Mouse (Mus musculus): ENCODE measurements around the gene Medag. TPM values are rescaled to one million over a fixed set of nuclear protein-coding genes. Genes with fewer than 3 reads are reported as not detected.

Medag gene
- polyA plus RNA-seq, 1 experiment, result 0.61 TPM

DNA sequence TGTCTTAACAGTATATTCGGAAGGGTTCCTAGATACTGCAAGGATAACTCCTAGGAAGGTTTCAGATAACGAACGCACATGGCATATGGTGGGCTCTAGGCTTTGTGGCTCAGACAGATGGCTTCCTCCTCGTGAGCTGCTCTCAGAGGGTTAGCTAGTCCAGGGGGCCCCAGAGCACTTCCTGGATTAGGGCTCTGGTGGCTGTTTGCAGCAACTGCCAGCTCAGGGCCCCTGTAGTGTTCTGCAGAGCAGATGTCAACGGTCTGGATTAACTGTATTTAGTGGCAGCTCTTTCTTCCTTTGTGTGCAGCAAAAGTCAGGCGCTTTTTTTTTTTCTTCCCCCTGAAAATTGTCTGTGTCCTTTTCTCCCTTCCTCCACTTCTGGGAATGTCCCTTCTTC, 16.8 kb downstream of the Medag start:
- H3K4me3 ChIP-seq, result no peak overlapping the region
- H3K4me2 ChIP-seq (ENCODE audit: low read depth), result no peak overlapping the region
- no peaks in the 10 kb centered on the region for H3K79me2 ChIP-seq (ENCODE audit: control insufficient read depth, insufficient read depth)
- H3K36me3 ChIP-seq (ENCODE audit: control insufficient read depth, insufficient read depth), result no peaks in the 10 kb centered on the region
- TF ChIP-seq CEBPB (IDR thresholded peaks at IDR 0.05; ENCODE audit: insufficient read depth, poor library complexity, severe bottlenecking) (no peak), SRF (IDR thresholded peaks at IDR 0.05; ENCODE audit: control insufficient read depth, insufficient read length, low read depth) (no peak), REST (IDR thresholded peaks at IDR 0.05; ENCODE audit: insufficient read depth, insufficient read length) (no peak), USF1 (IDR thresholded peaks at IDR 0.05; ENCODE audit: low read depth) (no peak)
- no peaks in the 10 kb centered on the region for H3K27me3 ChIP-seq (ENCODE audit: control insufficient read depth, insufficient read depth, insufficient read length)
- no peak overlapping the region for H3ac ChIP-seq (ENCODE audit: control insufficient read depth, insufficient read length)

DNA sequence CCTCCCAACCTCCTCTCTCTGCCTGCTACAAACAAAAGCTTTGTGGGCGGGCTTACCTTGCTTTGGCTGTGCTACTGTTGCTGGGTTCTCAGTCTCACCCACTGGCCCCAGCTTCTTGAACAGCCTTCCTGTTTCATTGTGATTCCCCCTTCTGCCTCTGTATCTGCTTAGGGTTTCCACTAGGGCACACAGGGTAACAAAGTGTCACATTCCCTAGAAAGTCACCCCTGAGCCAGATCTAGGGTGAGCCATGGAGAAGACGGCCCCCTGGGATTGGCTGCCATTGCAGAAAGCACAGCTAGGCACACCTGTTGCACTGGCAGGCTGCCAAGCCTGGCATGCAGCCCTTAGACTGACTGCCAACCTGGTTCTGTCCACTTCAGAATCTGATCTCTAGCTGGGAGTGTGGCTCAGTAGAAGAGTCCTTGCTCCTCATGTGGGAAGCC, 17.3 kb downstream of the Medag start:
- TF ChIP-seq MYOD1 (IDR thresholded peaks at IDR 0.05; ENCODE audit: control insufficient read depth in 1 of 3, insufficient read length in 2 of 3, low read depth in 2 of 3) (peak in 2 of 3 experiments; percentile 81 to 94), REST (IDR thresholded peaks at IDR 0.05; ENCODE audit: insufficient read depth, insufficient read length) (no peak), MYOG (IDR thresholded peaks at IDR 0.05; ENCODE audit: control insufficient read depth in 1 of 3, insufficient read depth in 1 of 3, insufficient read length in 2 of 3, low read depth in 2 of 3) (peak in 2 of 3 experiments; percentile 69 to 92), TCF3 (IDR thresholded peaks at IDR 0.05; ENCODE audit: insufficient read length, low read depth) (peak; percentile 4)
- no peak overlapping the region for H3K4me2 ChIP-seq (ENCODE audit: low read depth)
- no peaks in the 10 kb centered on the region for H3K79me2 ChIP-seq (ENCODE audit: control insufficient read depth, insufficient read depth)

DNA sequence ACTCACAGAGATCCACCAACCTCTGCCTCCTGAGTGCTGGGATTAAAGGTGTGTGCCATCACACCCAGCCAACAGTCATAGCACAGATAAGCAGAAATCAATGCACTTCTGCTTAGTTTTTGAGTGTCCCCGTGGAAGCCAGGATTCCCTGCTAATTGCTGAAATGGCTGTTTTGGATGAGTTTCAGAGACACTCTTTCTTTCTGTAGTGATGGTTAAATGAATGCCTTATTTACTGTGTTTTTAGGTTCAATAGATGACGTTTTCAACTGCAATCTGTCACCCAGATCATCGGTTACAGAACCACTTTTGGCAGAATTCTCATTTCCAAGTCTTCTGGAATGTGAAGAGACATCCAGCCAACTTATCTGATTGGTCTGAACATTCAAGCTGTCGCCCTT, 18.0 kb downstream of the Medag start:
- H3K27me3 ChIP-seq (ENCODE audit: control insufficient read depth, insufficient read depth, insufficient read length), result no peaks in the 10 kb centered on the region
- no peak overlapping the region for H3K4me3 ChIP-seq
- H3K4me2 ChIP-seq (ENCODE audit: low read depth), result no peak overlapping the region
- H3ac ChIP-seq (ENCODE audit: control insufficient read depth, insufficient read length), result no peak overlapping the region
- H3K79me2 ChIP-seq (ENCODE audit: control insufficient read depth, insufficient read depth), result no peaks in the 10 kb centered on the region
- TF ChIP-seq CEBPB (IDR thresholded peaks at IDR 0.05; ENCODE audit: insufficient read depth, poor library complexity, severe bottlenecking), result no peak
- no peak for TF ChIP-seq E2F4 (IDR thresholded peaks at IDR 0.05; ENCODE audit: insufficient read depth)
- TF ChIP-seq TCF12 (IDR thresholded peaks at IDR 0.05; ENCODE audit: insufficient read depth, poor library complexity, severe bottlenecking), result no peak
- TF ChIP-seq SRF (IDR thresholded peaks at IDR 0.05; ENCODE audit: control insufficient read depth, insufficient read length, low read depth), result no peak
- H3K36me3 ChIP-seq (ENCODE audit: control insufficient read depth, insufficient read depth), result no peaks in the 10 kb centered on the region

More for the DNA sequence above, 17.3 kb downstream of the Medag start:
- no peak overlapping the region for H3K4me3 ChIP-seq
- H3K36me3 ChIP-seq (ENCODE audit: control insufficient read depth, insufficient read depth), result no peaks in the 10 kb centered on the region
- H3K27me3 ChIP-seq (ENCODE audit: control insufficient read depth, insufficient read depth, insufficient read length), result no peaks in the 10 kb centered on the region
- H3ac ChIP-seq (ENCODE audit: control insufficient read depth, insufficient read length), result no peak overlapping the region

DNA sequence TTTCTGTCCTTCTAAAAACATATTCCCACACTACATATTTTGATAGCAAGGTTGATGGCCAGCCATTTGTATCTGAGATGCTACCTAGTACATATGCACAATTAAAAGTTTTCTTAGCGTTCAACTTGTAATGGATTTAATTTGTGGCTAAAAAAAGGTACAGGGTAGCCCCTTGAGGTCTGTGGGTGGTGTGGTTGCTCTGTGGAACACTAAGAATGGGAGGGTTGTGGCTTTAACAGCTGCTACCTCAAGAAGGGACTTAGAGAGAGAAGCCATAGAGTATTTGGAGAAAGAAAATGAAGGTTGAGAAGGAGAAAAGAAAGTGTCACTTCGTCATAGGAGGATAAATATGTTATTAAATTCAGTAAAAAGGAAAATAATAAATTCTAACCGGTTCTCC, 19.4 kb downstream of the Medag start:
- Histone ChIP-seq H3K79me2 (ENCODE audit: control insufficient read depth, insufficient read depth) (no peaks in the 10 kb centered on the region), H3K4me2 (ENCODE audit: low read depth) (no peak overlapping the region), H3K36me3 (ENCODE audit: control insufficient read depth, insufficient read depth) (no peaks in the 10 kb centered on the region), H3K4me3 (no peak overlapping the region), H3K27me3 (ENCODE audit: control insufficient read depth, insufficient read depth, insufficient read length) (no peaks in the 10 kb centered on the region), H3ac (ENCODE audit: control insufficient read depth, insufficient read length) (no peak overlapping the region)
- TF ChIP-seq REST (IDR thresholded peaks at IDR 0.05; ENCODE audit: insufficient read depth, insufficient read length) (no peak), USF1 (IDR thresholded peaks at IDR 0.05; ENCODE audit: low read depth) (no peak), TCF12 (IDR thresholded peaks at IDR 0.05; ENCODE audit: insufficient read depth, poor library complexity, severe bottlenecking) (peak; percentile 15), POLR2AphosphoS2 (IDR thresholded peaks at IDR 0.05; ENCODE audit: insufficient read length, low read depth) (no peak), MYOD1 (IDR thresholded peaks at IDR 0.05; ENCODE audit: control insufficient read depth in 1 of 3, insufficient read length in 2 of 3, low read depth in 2 of 3) (peak in 1 of 3 experiments; percentile 7), E2F4 (IDR thresholded peaks at IDR 0.05; ENCODE audit: insufficient read depth) (no peak), SRF (IDR thresholded peaks at IDR 0.05; ENCODE audit: control insufficient read depth, insufficient read length, low read depth) (no peak), MYOG (IDR thresholded peaks at IDR 0.05; ENCODE audit: control insufficient read depth in 1 of 3, insufficient read depth in 1 of 3, insufficient read length in 2 of 3, low read depth in 2 of 3) (peak in 2 of 3 experiments; percentile 33 to 55)

DNA sequence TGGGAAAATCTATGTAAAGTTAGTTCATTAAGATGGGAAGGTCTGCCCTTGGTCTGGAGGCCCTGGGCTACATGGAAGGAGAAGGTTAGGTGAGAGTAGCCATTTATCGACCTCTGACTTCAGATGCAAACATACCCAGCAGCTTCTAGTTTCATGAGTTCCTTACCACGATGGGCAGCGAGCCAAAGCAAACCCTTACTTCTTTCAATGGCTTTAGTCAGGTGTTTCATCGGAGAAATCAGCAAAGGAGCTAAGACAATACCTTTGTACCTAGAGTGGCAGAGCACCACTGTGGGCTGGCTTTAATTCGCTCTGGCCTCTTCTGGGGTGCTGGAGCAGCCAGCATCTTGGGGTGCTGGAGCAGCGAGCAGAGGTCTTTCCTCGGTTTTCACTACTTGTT, 22.1 kb downstream of the Medag start:
- Histone ChIP-seq H3K79me2 (ENCODE audit: control insufficient read depth, insufficient read depth) (no peaks in the 10 kb centered on the region), H3K36me3 (ENCODE audit: control insufficient read depth, insufficient read depth) (no peaks in the 10 kb centered on the region), H3K4me2 (ENCODE audit: low read depth) (no peak overlapping the region), H3K4me3 (no peak overlapping the region), H3ac (ENCODE audit: control insufficient read depth, insufficient read length) (no peak overlapping the region), H3K27me3 (ENCODE audit: control insufficient read depth, insufficient read depth, insufficient read length) (no peaks in the 10 kb centered on the region)
- no peak for TF ChIP-seq MAX (IDR thresholded peaks at IDR 0.05; ENCODE audit: low read depth)
- TF ChIP-seq USF1 (IDR thresholded peaks at IDR 0.05; ENCODE audit: low read depth), result no peak
- TF ChIP-seq POLR2A (IDR thresholded peaks at IDR 0.05; ENCODE audit: insufficient read length, low read depth), result no peak
- no peak for TF ChIP-seq MYOD1 (IDR thresholded peaks at IDR 0.05; ENCODE audit: control insufficient read depth in 1 of 3, insufficient read length in 2 of 3, low read depth in 2 of 3)
- TF ChIP-seq CEBPB (IDR thresholded peaks at IDR 0.05; ENCODE audit: insufficient read depth, poor library complexity, severe bottlenecking), result no peak
- TF ChIP-seq POLR2AphosphoS2 (IDR thresholded peaks at IDR 0.05; ENCODE audit: insufficient read length, low read depth), result no peak
- no peak for TF ChIP-seq E2F4 (IDR thresholded peaks at IDR 0.05; ENCODE audit: insufficient read depth)
- TF ChIP-seq TCF3 (IDR thresholded peaks at IDR 0.05; ENCODE audit: insufficient read length, low read depth), result no peak
- no peak for TF ChIP-seq MYOG (IDR thresholded peaks at IDR 0.05; ENCODE audit: control insufficient read depth in 1 of 3, insufficient read depth in 1 of 3, insufficient read length in 2 of 3, low read depth in 2 of 3)
- no peak for TF ChIP-seq REST (IDR thresholded peaks at IDR 0.05; ENCODE audit: insufficient read depth, insufficient read length)
- TF ChIP-seq SRF (IDR thresholded peaks at IDR 0.05; ENCODE audit: control insufficient read depth, insufficient read length, low read depth), result no peak
- no peak for TF ChIP-seq TCF12 (IDR thresholded peaks at IDR 0.05; ENCODE audit: insufficient read depth, poor library complexity, severe bottlenecking)

All from myocyte (in vitro differentiated cells).